Mouse (Mus musculus) liver, embryonic 14.5 days (tissue): ENCODE measurements around the gene Mmel1.

Source experiments
- CTCF ChIP-seq: IDR thresholded peaks from 2 replicates; pipeline ENCODE4 v1.5.1; 2016; ENCODE audit warnings: antibody characterized with exemption, low read depth, control low read depth
- EP300 ChIP-seq: IDR thresholded peaks from 2 replicates; pipeline ENCODE4 v1.6.1; 2016; ENCODE audit warnings: antibody characterized with exemption, low read depth

- TF ChIP-seq CTCF: no peak
- TF ChIP-seq EP300: no peak
These were observed 16.7 kb upstream of the Mmel1 start for GRCm38 (mm10) chr4:154852696-154853095.
